Mouse (Mus musculus): ENCODE results near the gene Ccdc85b. TPM values are rescaled to one million over a fixed set of nuclear protein-coding genes. Genes with fewer than 3 reads are reported as not detected.
"Not testable (repeated sequence)": the region's sequence is repeated elsewhere in the genome, so short reads cannot be mapped to it uniquely, and the experiment has no call there.

Ccdc85b gene
- total and polyA plus RNA-seq, 3 experiments: 3.6 to 7.6 TPM; not detected in 1

GRCm38 (mm10) chr19:5407133-5407532 lies 50.6 kb downstream of the Ccdc85b start (continued):
- TF ChIP-seq CTCF (IDR thresholded peaks at IDR 0.05 in 2 of 3, conservative IDR thresholded peaks at IDR 0.05 in 1 of 3; ENCODE audit: control insufficient read depth in 1 of 3, insufficient read depth in 1 of 3, low read depth in 2 of 3, low read length in 3 of 3, poor library complexity in 1 of 3, severe bottlenecking in 1 of 3) (peak; percentile 51 to 72 (median 62); a peak in 5 of 6 replicates), TCF12 (IDR thresholded peaks at IDR 0.05; ENCODE audit: low read depth, low read length) (no peak), UBTF (IDR thresholded peaks at IDR 0.05; ENCODE audit: borderline replicate concordance, insufficient read depth, low read depth, low read length) (no peak), TAL1 (IDR thresholded peaks at IDR 0.05; ENCODE audit: low read length) (no peak)

DNA sequence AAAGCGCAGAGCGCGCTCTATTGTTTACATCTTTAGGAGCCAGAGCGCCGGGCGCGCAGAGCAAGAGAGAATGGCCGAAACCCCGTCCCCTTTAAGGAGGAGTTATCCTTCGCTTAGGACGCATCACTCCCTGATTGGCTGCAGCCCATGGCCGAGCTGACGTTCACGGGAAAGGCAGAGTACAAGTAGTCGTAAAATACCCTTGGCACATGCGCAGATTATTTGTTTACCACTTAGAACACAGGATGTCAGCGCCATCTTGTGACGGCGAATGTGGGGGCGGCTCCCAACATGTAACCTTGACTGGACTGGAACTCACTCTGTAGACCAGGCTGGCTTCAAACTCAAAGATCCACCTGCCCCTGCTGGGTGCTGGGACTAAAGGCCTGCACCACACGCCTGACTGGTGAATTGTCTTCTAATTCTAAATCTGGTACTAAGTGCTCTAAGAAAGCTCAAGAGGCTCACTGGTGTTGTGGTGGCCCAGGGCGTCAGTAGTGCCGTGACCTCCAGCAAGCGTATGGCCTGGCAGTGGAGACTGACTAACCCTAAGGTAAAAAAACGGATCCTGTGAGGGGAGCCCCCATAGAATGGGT lies 51.1 kb downstream of the Ccdc85b start:
- not testable (repeated sequence) for H3K27me3 ChIP-seq (ENCODE audit: control insufficient read depth in 1 of 2, insufficient read depth in 2 of 2, low read length in 2 of 2); H3K36me3 ChIP-seq (ENCODE audit: control insufficient read depth in 1 of 2, insufficient read depth in 2 of 2, low read length in 2 of 2); H3K9me3 ChIP-seq (replicated peaks; ENCODE audit: insufficient read depth, low read length); H3K79me2 ChIP-seq (ENCODE audit: control insufficient read depth, insufficient read depth, low read length, poor library complexity)
- Histone ChIP-seq H3K9ac (ENCODE audit: control insufficient read depth, low read depth, low read length, poor library complexity, severe bottlenecking) (peak overlapping the region; percentile 79), H3K27ac (ENCODE audit: control insufficient read depth, low read depth, low read length) (peak overlapping the region; percentile 75), H3K4me3 (ENCODE audit: control insufficient read depth in 1 of 2, insufficient read depth in 1 of 2, low read depth in 2 of 2, low read length in 2 of 2) (peak overlapping the region; percentile 45 to 79), H3K4me1 (ENCODE audit: control insufficient read depth in 1 of 2, insufficient read depth in 2 of 2, low read length in 2 of 2) (peaks cover 6 to 19% of the 10 kb centered on the region in 2 experiments)
- DNase-seq (ENCODE audit: low read depth, low spot score): peak; percentile 55
- TF ChIP-seq NRF1 (IDR thresholded peaks at IDR 0.05; ENCODE audit: insufficient read depth, low read depth, low read length, poor library complexity, severe bottlenecking) (peak; percentile 55), NELFE (IDR thresholded peaks at IDR 0.05; ENCODE audit: low read depth, low read length) (peak; percentile 28; the same call in 1 of the 2 replicates), MXI1 (IDR thresholded peaks at IDR 0.05; ENCODE audit: low read depth, low read length) (peak; percentile 64), POLR2A (IDR thresholded peaks at IDR 0.05; ENCODE audit: control insufficient read depth in 1 of 2, insufficient read depth in 1 of 2, low read depth in 1 of 2, low read length in 2 of 2, poor library complexity in 1 of 2) (peak in 1 of 2 experiments; percentile 19; a peak in 1 of 4 replicates), HCFC1 (IDR thresholded peaks at IDR 0.05; ENCODE audit: low read depth, low read length) (0 out of 2 replicates have a peak, but pooled peaks have one; percentile 46), SIN3A (IDR thresholded peaks at IDR 0.05; ENCODE audit: low read length) (peak; percentile 28)

GRCm38 (mm10) chr19:5405924-5406323 lies 51.8 kb downstream of the Ccdc85b start:
- peak overlapping the region; percentile 55 to 59 for H3K4me3 ChIP-seq (ENCODE audit: control insufficient read depth in 1 of 2, insufficient read depth in 1 of 2, low read depth in 2 of 2, low read length in 2 of 2)
- H3K9me3 ChIP-seq (replicated peaks; ENCODE audit: insufficient read depth, low read length): no peaks in the 10 kb centered on the region
- no peak overlapping the region for H3K27ac ChIP-seq (ENCODE audit: control insufficient read depth, low read depth, low read length)
- peak overlapping the region; percentile 49 for H3K9ac ChIP-seq (ENCODE audit: control insufficient read depth, low read depth, low read length, poor library complexity, severe bottlenecking)
- peaks cover 0 to 3% of the 10 kb centered on the region in 2 experiments; a peak in 2 of 4 replicates for H3K36me3 ChIP-seq (ENCODE audit: control insufficient read depth in 1 of 2, insufficient read depth in 2 of 2, low read length in 2 of 2)
- DNase-seq (ENCODE audit: low read depth, low spot score): peak; percentile 35
- TF ChIP-seq MXI1 (IDR thresholded peaks at IDR 0.05; ENCODE audit: low read depth, low read length) (no peak; the same call in 1 of the 2 replicates), BHLHE40 (IDR thresholded peaks at IDR 0.05; ENCODE audit: borderline replicate concordance, low read depth, low read length) (no peak), POLR2AphosphoS5 (IDR thresholded peaks at IDR 0.05; ENCODE audit: borderline replicate concordance, low read depth, low read length) (no peak), ZKSCAN1 (IDR thresholded peaks at IDR 0.05; ENCODE audit: low read depth, low read length) (no peak), RAD21 (IDR thresholded peaks at IDR 0.05; ENCODE audit: low read depth, low read length) (no peak), ZNF384 (IDR thresholded peaks at IDR 0.05; ENCODE audit: low read depth, low read length) (no peak), CHD1 (IDR thresholded peaks at IDR 0.05; ENCODE audit: low read depth, low read length) (no peak), MYB (IDR thresholded peaks at IDR 0.05; ENCODE audit: low read depth, low read length) (no peak), GATA1 (IDR thresholded peaks at IDR 0.05; ENCODE audit: low read depth, low read length) (no peak), KAT2A (conservative IDR thresholded peaks at IDR 0.05; ENCODE audit: low read depth, low read length) (no peak)
- H3K27me3 ChIP-seq (ENCODE audit: control insufficient read depth in 1 of 2, insufficient read depth in 2 of 2, low read length in 2 of 2): no peaks in the 10 kb centered on the region
- H3K79me2 ChIP-seq (ENCODE audit: control insufficient read depth, insufficient read depth, low read length, poor library complexity): no peaks in the 10 kb centered on the region; the same call in 1 of the 2 replicates
- peaks cover 6 to 19% of the 10 kb centered on the region in 2 experiments for H3K4me1 ChIP-seq (ENCODE audit: control insufficient read depth in 1 of 2, insufficient read depth in 2 of 2, low read length in 2 of 2)

Data from MEL (cell line).